Mouse (Mus musculus) intestine, postnatal 0 days (tissue): ENCODE measurements around the gene Pcx. TPM values are rescaled to one million over a fixed set of nuclear protein-coding genes. Genes with fewer than 3 reads are reported as not detected.
A peak's percentile ranks its signal among the peaks of the same experiment; 100 is the strongest.

Source experiments
- ATAC-seq: fragments of 200-750 bp; cut with Nextera tagmentation; 2 replicates; pipeline ENCODE4 v1.8.0; 2017; ENCODE audit warnings: mild to moderate bottlenecking, moderate TSS enrichment, moderate library complexity
- H3K27ac ChIP-seq: fragments of 300-500 bp; sonication (generic); 2 replicates; pipeline ENCODE4 v1.5.1; 2014; ENCODE audit warnings: mild to moderate bottlenecking, low read depth, low read length, moderate library complexity
- H3K27me3 ChIP-seq: fragments of 300-500 bp; sonication (generic); replicated peaks from 2 replicates; pipeline ENCODE4 v1.6.1; 2014; ENCODE audit warnings: low read length, mixed read lengths; ENCODE audit not compliant: control insufficient read depth, insufficient read depth
- H3K36me3 ChIP-seq: fragments of 300-500 bp; sonication (generic); 2 replicates; pipeline ENCODE4 v1.6.1; 2014; ENCODE audit warnings: mild to moderate bottlenecking, moderate library complexity; ENCODE audit not compliant: control insufficient read depth, insufficient read depth
- H3K4me1 ChIP-seq: fragments of 300-500 bp; sonication (generic); replicated peaks from 2 replicates; pipeline ENCODE4 v1.6.1; 2014; ENCODE audit warnings: antibody characterized with exemption, low read length, mixed read lengths; ENCODE audit not compliant: control insufficient read depth, insufficient read depth
- H3K4me2 ChIP-seq: fragments of 300-500 bp; sonication (generic); replicated peaks from 2 replicates; pipeline ENCODE4 v1.6.1; 2014; ENCODE audit warnings: low read depth, mild to moderate bottlenecking, moderate library complexity
- H3K4me3 ChIP-seq: fragments of 300-500 bp; sonication (generic); 2 replicates; pipeline ENCODE4 v1.5.1; 2014; ENCODE audit warnings: low read depth, low read length
- H3K9ac ChIP-seq: fragments of 300-500 bp; sonication (generic); 2 replicates; pipeline ENCODE4 v1.6.1; 2014; ENCODE audit warnings: mild to moderate bottlenecking, low read depth, low read length
- H3K9me3 ChIP-seq: fragments of 300-500 bp; sonication (generic); 2 replicates; pipeline ENCODE4 v1.6.1; 2016; ENCODE audit warnings: mixed run types; ENCODE audit not compliant: control insufficient read depth
- CTCF ChIP-seq: sonication (generic); IDR thresholded peaks from 2 replicates; pipeline ENCODE4 v1.5.1; 2016; ENCODE audit warnings: low read depth, mild to moderate bottlenecking, control low read depth, antibody characterized with exemption, moderate library complexity
- WGBS: fragments of 180-500 bp; shearing (Covaris S2); extraction: QIAGEN DNeasy Blood & Tissue Kit; methylation state at CpG from one replicate; pipeline ENCODE4 v1.1.7; 2014; 5-methylcytosine and 5-hydroxymethylcytosine counted together
- polyA plus RNA-seq: library from polyadenylated mRNA; unstranded; fragments of >200 nt; fragmentation: Nextera tagmentation; extraction: Ambion mirVana; gene quantifications from 2 replicates; pipeline ENCODE4 v1.2.1, GENCODE M21; 2015

The Pcx gene
- polyA plus RNA-seq, 1 experiment from 2014 or later, result 6.1 TPM

DNA sequence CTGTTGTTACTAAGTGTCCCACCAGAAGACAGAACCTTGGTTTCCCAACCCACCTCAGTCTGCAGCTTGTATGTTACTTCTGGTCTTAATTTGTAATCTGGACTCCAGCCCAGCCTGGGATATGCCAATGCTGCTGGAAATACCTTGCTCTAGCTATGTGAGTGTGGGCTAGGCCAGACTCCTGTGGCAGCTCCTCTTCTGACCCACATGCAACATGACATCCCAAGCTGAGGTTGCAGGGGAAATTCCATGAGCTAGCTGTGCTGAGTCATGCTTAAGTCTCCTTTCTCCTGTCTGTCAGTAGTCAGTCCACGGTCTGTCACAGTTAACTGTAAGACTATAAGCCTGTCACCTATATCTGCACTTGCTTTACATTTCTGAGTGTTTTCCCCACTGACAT, 7.2 kb downstream of the Pcx start:
- TF ChIP-seq CTCF, result no peak
- no peaks in the 10 kb centered on the region for H3K9me3 ChIP-seq
- no peaks in the 10 kb centered on the region for H3K27me3 ChIP-seq
- H3K36me3 ChIP-seq, result no peaks in the 10 kb centered on the region
- 56% methylated on average over 1 of the region's 1 CpGs for whole genome bisulfite sequencing
- ATAC-seq, result no peak
- H3K4me2 ChIP-seq, result no peak overlapping the region
- no peaks in the 10 kb centered on the region for H3K4me1 ChIP-seq
- no peak overlapping the region for H3K4me3 ChIP-seq
- H3K27ac ChIP-seq, result no peak overlapping the region
- H3K9ac ChIP-seq, result no peak overlapping the region

GRCm38 (mm10) chr19:4521426-4522050, 11.3 kb downstream of the Pcx start:
- no peak overlapping the region for H3K4me3 ChIP-seq
- no peak overlapping the region for H3K27ac ChIP-seq
- H3K4me1 ChIP-seq, result no peaks in the 10 kb centered on the region
- ATAC-seq, result no peak
- H3K4me2 ChIP-seq, result no peak overlapping the region
- 90% methylated on average over 3 of the region's 3 CpGs for WGBS
- no peaks in the 10 kb centered on the region for H3K27me3 ChIP-seq
- H3K9ac ChIP-seq, result no peak overlapping the region
- H3K36me3 ChIP-seq, result no peaks in the 10 kb centered on the region
- H3K9me3 ChIP-seq, result no peaks in the 10 kb centered on the region
- no peak for TF ChIP-seq CTCF

- H3K9me3 ChIP-seq, result no peaks in the 10 kb centered on the region
- H3K27ac ChIP-seq, result no peak overlapping the region
- TF ChIP-seq CTCF, result no peak
- no peaks in the 10 kb centered on the region for H3K27me3 ChIP-seq
- no peak for ATAC-seq
- no peak overlapping the region for H3K9ac ChIP-seq
- H3K4me1 ChIP-seq, result no peaks in the 10 kb centered on the region
- H3K36me3 ChIP-seq, result no peaks in the 10 kb centered on the region
- no peak overlapping the region for H3K4me3 ChIP-seq
- H3K4me2 ChIP-seq, result no peak overlapping the region
- 90% methylated on average over 2 of the region's 2 CpGs for WGBS
These were observed 24.4 kb downstream of the Pcx start for GRCm38 (mm10) chr19:4534646-4535045.

GRCm38 (mm10) chr19:4535922-4536321, 25.6 kb downstream of the Pcx start:
- no peak overlapping the region for H3K9ac ChIP-seq
- no peak overlapping the region for H3K4me3 ChIP-seq
- no peaks in the 10 kb centered on the region for H3K4me1 ChIP-seq
- no peaks in the 10 kb centered on the region for H3K9me3 ChIP-seq
- no peaks in the 10 kb centered on the region for H3K36me3 ChIP-seq
- no peak for ATAC-seq
- no peak overlapping the region for H3K27ac ChIP-seq
- H3K27me3 ChIP-seq, result no peaks in the 10 kb centered on the region
- H3K4me2 ChIP-seq, result no peak overlapping the region
- TF ChIP-seq CTCF, result no peak

GRCm38 (mm10) chr19:4536606-4537005, 26.3 kb downstream of the Pcx start:
- no peak for TF ChIP-seq CTCF
- no peak overlapping the region for H3K9ac ChIP-seq
- no peaks in the 10 kb centered on the region for H3K9me3 ChIP-seq
- H3K27me3 ChIP-seq, result no peaks in the 10 kb centered on the region
- 56% methylated on average over 3 of the region's 3 CpGs for WGBS
- H3K36me3 ChIP-seq, result no peaks in the 10 kb centered on the region
- no peaks in the 10 kb centered on the region for H3K4me1 ChIP-seq
- H3K4me2 ChIP-seq, result no peak overlapping the region
- no peak for ATAC-seq
- no peak overlapping the region for H3K27ac ChIP-seq
- no peak overlapping the region for H3K4me3 ChIP-seq

- Histone ChIP-seq H3K36me3 (no peaks in the 10 kb centered on the region), H3K9me3 (no peaks in the 10 kb centered on the region), H3K4me2 (no peak overlapping the region), H3K27me3 (no peaks in the 10 kb centered on the region), H3K27ac (no peak overlapping the region), H3K9ac (no peak overlapping the region), H3K4me3 (no peak overlapping the region), H3K4me1 (no peaks in the 10 kb centered on the region)
- ATAC-seq, result no peak
- peak; percentile 41 for TF ChIP-seq CTCF
- 90% methylated on average over 6 of the region's 6 CpGs for WGBS
These were observed 30.0 kb downstream of the Pcx start for GRCm38 (mm10) chr19:4540263-4540662.

DNA sequence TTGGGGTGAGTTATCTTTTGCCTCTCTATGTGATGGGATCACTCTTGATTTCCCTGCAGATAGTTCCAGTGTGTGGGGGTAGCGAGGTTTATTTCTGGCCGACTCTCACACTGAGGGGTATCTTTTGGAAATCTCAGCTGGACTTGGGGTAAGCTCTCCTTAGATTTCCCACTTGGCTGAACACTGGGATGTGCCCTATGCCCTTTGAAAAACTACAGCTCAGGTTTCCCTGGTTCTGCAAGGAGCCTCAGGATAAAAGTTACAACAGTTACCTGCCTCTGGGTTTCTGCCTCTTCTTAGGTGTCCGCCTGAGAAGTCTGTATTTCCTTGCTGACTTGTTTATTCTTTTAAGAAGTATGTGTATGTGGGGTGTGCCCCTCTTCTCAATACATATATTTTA, 30.7 kb downstream of the Pcx start:
- H3K9me3 ChIP-seq, result no peaks in the 10 kb centered on the region
- no peak for ATAC-seq
- no peaks in the 10 kb centered on the region for H3K27me3 ChIP-seq
- TF ChIP-seq CTCF, result no peak
- H3K27ac ChIP-seq, result no peak overlapping the region
- H3K4me3 ChIP-seq, result no peak overlapping the region
- no peaks in the 10 kb centered on the region for H3K36me3 ChIP-seq
- WGBS, result 89% methylated on average over 3 of the region's 3 CpGs
- H3K9ac ChIP-seq, result no peak overlapping the region
- no peaks in the 10 kb centered on the region for H3K4me1 ChIP-seq
- H3K4me2 ChIP-seq, result no peak overlapping the region
